Mouse (Mus musculus) MEL (cell line): ENCODE measurements around the gene Prps2. TPM values are rescaled to one million over a fixed set of nuclear protein-coding genes. Genes with fewer than 3 reads are reported as not detected.

Experiments
- DNase-seq: peaks from one replicate; pipeline ENCODE4 v3.0.0; 2011; ENCODE audit warnings: low read depth, low spot score
- H3K27ac ChIP-seq: 2 replicates; pipeline ENCODE4 v1.5.1; 2012; ENCODE audit warnings: low read depth, mild to moderate bottlenecking, control low read depth, low read length, moderate library complexity; ENCODE audit not compliant: control insufficient read depth
- H3K27me3 ChIP-seq, 2 experiments: fragments of 150-350 bp in 1 of 2; sonication (generic) in 1 of 2; 2 replicates each; pipeline ENCODE4 v1.6.1; 2012; ENCODE audit warnings: low read length in 2 of 2, mild to moderate bottlenecking in 2 of 2, improper control_type of control experiment in 1 of 2, moderate library complexity in 1 of 2; ENCODE audit not compliant: insufficient read depth in 2 of 2, control insufficient read depth in 1 of 2
- H3K36me3 ChIP-seq, 2 experiments: 2 replicates each; pipeline ENCODE4 v1.6.1; 2012 to 2014; ENCODE audit warnings: low read length in 2 of 2, improper control_type of control experiment in 1 of 2, inconsistent platforms in 1 of 2, mild to moderate bottlenecking in 1 of 2; ENCODE audit not compliant: insufficient read depth in 2 of 2, control insufficient read depth in 1 of 2
- H3K4me1 ChIP-seq, 2 experiments: fragments of 150-350 bp in 1 of 2; sonication (generic) in 1 of 2; 2 replicates each; pipeline ENCODE4 v1.6.1; 2012; ENCODE audit warnings: low read length in 2 of 2, improper control_type of control experiment in 1 of 2, mild to moderate bottlenecking in 1 of 2; ENCODE audit not compliant: insufficient read depth in 2 of 2, control insufficient read depth in 1 of 2
- H3K4me3 ChIP-seq, 2 experiments: fragments of 150-350 bp in 1 of 2; sonication (generic) in 1 of 2; 2 replicates each; pipeline ENCODE4 v1.5.1; 2012; ENCODE audit warnings: low read depth in 2 of 2, low read length in 2 of 2, mild to moderate bottlenecking in 2 of 2, moderate library complexity in 2 of 2, control low read depth in 1 of 2, improper control_type of control experiment in 1 of 2; ENCODE audit not compliant: control insufficient read depth in 1 of 2, insufficient read depth in 1 of 2
- H3K79me2 ChIP-seq: 2 replicates; pipeline ENCODE4 v1.6.1; 2012; ENCODE audit warnings: mild to moderate bottlenecking, low read length, moderate library complexity; ENCODE audit not compliant: control insufficient read depth, poor library complexity, insufficient read depth
- H3K9ac ChIP-seq: 2 replicates; pipeline ENCODE4 v1.6.1; 2012; ENCODE audit warnings: low read depth, mild to moderate bottlenecking, control low read depth, low read length, moderate library complexity; ENCODE audit not compliant: control insufficient read depth, poor library complexity, severe bottlenecking
- H3K9me3 ChIP-seq: fragments of 150-350 bp; sonication (generic); replicated peaks from 2 replicates; pipeline ENCODE4 v1.6.1; 2012; ENCODE audit warnings: mild to moderate bottlenecking, low read length, improper control_type of control experiment, moderate library complexity; ENCODE audit not compliant: insufficient read depth
- BHLHE40 ChIP-seq: IDR thresholded peaks from 2 replicates; pipeline ENCODE4 v1.6.1; 2012; ENCODE audit warnings: low read depth, mild to moderate bottlenecking, inconsistent platforms, low read length, improper control_type of control experiment, borderline replicate concordance
- CHD1 ChIP-seq: IDR thresholded peaks from 2 replicates; pipeline ENCODE4 v1.6.1; 2012; ENCODE audit warnings: low read depth, mild to moderate bottlenecking, inconsistent platforms, low read length, improper control_type of control experiment
- CHD2 ChIP-seq: IDR thresholded peaks from 2 replicates; pipeline ENCODE4 v1.6.1; 2011; ENCODE audit warnings: low read length, improper control_type of control experiment
- CTCF ChIP-seq, 3 experiments: IDR thresholded peaks in 2 of 3; conservative IDR thresholded peaks in 1 of 3; 2 replicates each; pipeline ENCODE4 v1.5.1; 2011 to 2012; ENCODE audit warnings: low read length in 3 of 3, low read depth in 2 of 3, mild to moderate bottlenecking in 2 of 3, improper control_type of control experiment in 1 of 3, inconsistent platforms in 1 of 3, mixed read lengths in 1 of 3, moderate library complexity in 1 of 3; ENCODE audit not compliant: control insufficient read depth in 1 of 3, insufficient read depth in 1 of 3, poor library complexity in 1 of 3, severe bottlenecking in 1 of 3
- ELF1 ChIP-seq: IDR thresholded peaks from 2 replicates; pipeline ENCODE4 v1.6.1; 2014; ENCODE audit warnings: low read depth, mild to moderate bottlenecking, inconsistent platforms, low read length, improper control_type of control experiment, moderate library complexity
- GATA1 ChIP-seq: IDR thresholded peaks from 2 replicates; pipeline ENCODE4 v1.6.1; 2011; ENCODE audit warnings: low read depth, low read length, improper control_type of control experiment
- HCFC1 ChIP-seq: IDR thresholded peaks from 2 replicates; pipeline ENCODE4 v1.6.1; 2012; ENCODE audit warnings: low read depth, mild to moderate bottlenecking, inconsistent platforms, low read length, improper control_type of control experiment, moderate library complexity
- JUND ChIP-seq: IDR thresholded peaks from 2 replicates; pipeline ENCODE4 v1.6.1; 2011; ENCODE audit warnings: low read depth, mild to moderate bottlenecking, improper control_type of control experiment, low read length
- KAT2A ChIP-seq: conservative IDR thresholded peaks from 2 replicates; pipeline ENCODE4 v1.6.1; 2012; ENCODE audit warnings: low read depth, low read length, improper control_type of control experiment, inconsistent platforms
- MAFK ChIP-seq: IDR thresholded peaks from 2 replicates; pipeline ENCODE4 v1.6.1; 2011; ENCODE audit warnings: low read depth, mild to moderate bottlenecking, low read length, improper control_type of control experiment, borderline replicate concordance
- MAZ ChIP-seq: IDR thresholded peaks from 2 replicates; pipeline ENCODE4 v1.6.1; 2012; ENCODE audit warnings: low read depth, mild to moderate bottlenecking, inconsistent platforms, low read length, improper control_type of control experiment
- MXI1 ChIP-seq: IDR thresholded peaks from 2 replicates; pipeline ENCODE4 v1.6.1; 2011; ENCODE audit warnings: mild to moderate bottlenecking, low read depth, low read length, improper control_type of control experiment
- MYB ChIP-seq: IDR thresholded peaks from 2 replicates; pipeline ENCODE4 v1.6.1; 2011; ENCODE audit warnings: mild to moderate bottlenecking, low read depth, low read length, improper control_type of control experiment
- MYC ChIP-seq: IDR thresholded peaks from 2 replicates; pipeline ENCODE4 v1.6.1; 2011; ENCODE audit warnings: low read depth, mild to moderate bottlenecking, low read length, improper control_type of control experiment, moderate library complexity
- NELFE ChIP-seq: IDR thresholded peaks from 2 replicates; pipeline ENCODE4 v1.6.1; 2011; ENCODE audit warnings: low read depth, low read length, improper control_type of control experiment
- NRF1 ChIP-seq: IDR thresholded peaks from 2 replicates; pipeline ENCODE4 v1.6.1; 2014; ENCODE audit warnings: low read depth, mild to moderate bottlenecking, inconsistent platforms, low read length, improper control_type of control experiment, moderate library complexity; ENCODE audit not compliant: poor library complexity, insufficient read depth, severe bottlenecking
- POLR2AphosphoS2 ChIP-seq: IDR thresholded peaks from 2 replicates; pipeline ENCODE4 v1.6.1; 2011; ENCODE audit warnings: low read length, improper control_type of control experiment
- RAD21 ChIP-seq: IDR thresholded peaks from 2 replicates; pipeline ENCODE4 v1.6.1; 2011; ENCODE audit warnings: mild to moderate bottlenecking, low read depth, low read length, improper control_type of control experiment
- RCOR1 ChIP-seq: IDR thresholded peaks from 2 replicates; pipeline ENCODE4 v1.6.1; 2012; ENCODE audit warnings: low read depth, mild to moderate bottlenecking, inconsistent platforms, low read length, improper control_type of control experiment
- SIN3A ChIP-seq: IDR thresholded peaks from 2 replicates; pipeline ENCODE4 v1.6.1; 2012; ENCODE audit warnings: low read length, improper control_type of control experiment, inconsistent platforms
- SMC3 ChIP-seq: IDR thresholded peaks from 2 replicates; pipeline ENCODE4 v1.6.1; 2011; ENCODE audit warnings: low read depth, low read length, improper control_type of control experiment
- TAL1 ChIP-seq: IDR thresholded peaks from 2 replicates; pipeline ENCODE4 v1.6.1; 2012; ENCODE audit warnings: mild to moderate bottlenecking, inconsistent platforms, low read length, moderate library complexity, mixed read lengths
- TCF12 ChIP-seq: IDR thresholded peaks from 2 replicates; pipeline ENCODE4 v1.6.1; 2014; ENCODE audit warnings: low read depth, mild to moderate bottlenecking, inconsistent platforms, low read length, improper control_type of control experiment, moderate library complexity
- USF1 ChIP-seq: IDR thresholded peaks from 2 replicates; pipeline ENCODE4 v1.6.1; 2014; ENCODE audit warnings: low read depth, mild to moderate bottlenecking, inconsistent platforms, low read length, improper control_type of control experiment, moderate library complexity
- USF2 ChIP-seq, 2 experiments: IDR thresholded peaks; 2 replicates each; pipeline ENCODE4 v1.6.1; 2011 to 2012; ENCODE audit warnings: improper control_type of control experiment in 2 of 2, low read length in 2 of 2, borderline replicate concordance in 1 of 2, inconsistent platforms in 1 of 2, low read depth in 1 of 2, mild to moderate bottlenecking in 1 of 2; ENCODE audit not compliant: insufficient read depth in 1 of 2
- ZKSCAN1 ChIP-seq: IDR thresholded peaks from 2 replicates; pipeline ENCODE4 v1.6.1; 2012; ENCODE audit warnings: low read depth, mild to moderate bottlenecking, inconsistent platforms, low read length, improper control_type of control experiment, moderate library complexity
- polyA plus RNA-seq, 2 experiments: library from polyadenylated mRNA; stranded (reverse) in 1 of 2; unstranded in 1 of 2; fragments of >175 nt in 1 of 2; fragments of >200 nt in 1 of 2; gene quantifications; 2 replicates each; pipeline versions ENCODE4 v1.2.1 to v1.2.4; 2012; ENCODE audit warnings: low replicate concordance in 2 of 2, low read depth in 1 of 2; ENCODE audit not compliant: insufficient read length in 2 of 2, insufficient read depth in 1 of 2, missing spikeins in 1 of 2
- total RNA-seq: library from RNA; depleted of rRNA; stranded (reverse); fragments of 300-350 nt; gene quantifications from 2 replicates; pipeline ENCODE4 v1.2.3, GENCODE M21; 2012

Gene Prps2
- total and polyA plus RNA-seq, 3 experiments, result not detected

GRCm38 (mm10) chrX:167359704-167360103, 22.8 kb downstream of the Prps2 start:
- Histone ChIP-seq H3K9ac (no peak overlapping the region), H3K4me1 (no peaks in the 10 kb centered on the region), H3K79me2 (no peaks in the 10 kb centered on the region), H3K9me3 (no peaks in the 10 kb centered on the region), H3K27ac (no peak overlapping the region), H3K4me3 (no peak overlapping the region), H3K36me3 (no peaks in the 10 kb centered on the region), H3K27me3 (no peaks in the 10 kb centered on the region)
- DNase-seq, result no peak
- TF ChIP-seq MAFK, result no peak
- no peak for TF ChIP-seq MXI1
- TF ChIP-seq RCOR1, result no peak
- TF ChIP-seq CHD1, result no peak
- TF ChIP-seq SMC3, result no peak
- no peak for TF ChIP-seq POLR2AphosphoS2
- no peak for TF ChIP-seq RAD21
- no peak for TF ChIP-seq ELF1
- no peak for TF ChIP-seq TCF12
- TF ChIP-seq MYC, result no peak
- no peak for TF ChIP-seq MAZ
- TF ChIP-seq USF1, result no peak

- DNase-seq, result no peak
- Histone ChIP-seq H3K4me3 (no peak overlapping the region), H3K79me2 (no peaks in the 10 kb centered on the region), H3K9ac (no peak overlapping the region), H3K27me3 (no peaks in the 10 kb centered on the region), H3K9me3 (no peaks in the 10 kb centered on the region), H3K27ac (no peak overlapping the region), H3K36me3 (no peaks in the 10 kb centered on the region), H3K4me1 (no peaks in the 10 kb centered on the region)
- no peak for TF ChIP-seq USF2 (IDR thresholded peaks at IDR 0.05; ENCODE audit: borderline replicate concordance in 1 of 2, insufficient read depth in 1 of 2, low read depth in 1 of 2, low read length in 2 of 2)
- TF ChIP-seq NRF1, result no peak
- TF ChIP-seq GATA1, result no peak
- no peak for TF ChIP-seq ZKSCAN1
Observed at GRCm38 (mm10) chrX:167357415-167357814, 25.1 kb downstream of the Prps2 start.

- DNase-seq, result no peak
- Histone ChIP-seq H3K9ac (no peak overlapping the region), H3K79me2 (no peaks in the 10 kb centered on the region), H3K4me1 (no peaks in the 10 kb centered on the region), H3K36me3 (no peaks in the 10 kb centered on the region), H3K9me3 (no peaks in the 10 kb centered on the region), H3K27me3 (no peaks in the 10 kb centered on the region), H3K4me3 (no peak overlapping the region), H3K27ac (no peak overlapping the region)
- TF ChIP-seq HCFC1 (no peak), MAZ (no peak), NRF1 (no peak), CHD1 (no peak), BHLHE40 (no peak), TAL1 (no peak), JUND (no peak), SIN3A (no peak), CHD2 (no peak), MYB (no peak), CTCF (IDR thresholded peaks at IDR 0.05 in 2 of 3, conservative IDR thresholded peaks at IDR 0.05 in 1 of 3; ENCODE audit: control insufficient read depth in 1 of 3, insufficient read depth in 1 of 3, low read depth in 2 of 3, low read length in 3 of 3, poor library complexity in 1 of 3, severe bottlenecking in 1 of 3) (no peak), KAT2A (no peak), NELFE (no peak)
Observed at GRCm38 (mm10) chrX:167355965-167356364, 26.6 kb downstream of the Prps2 start.
